Mouse (Mus musculus) adrenal gland, adult 18-20 months (tissue): ENCODE measurements around the gene Bbs9. TPM values are rescaled to one million over a fixed set of nuclear protein-coding genes. Genes with fewer than 3 reads are reported as not detected.

Source experiments
- DNase-seq, 2 experiments: peaks; one replicate each; pipeline ENCODE4 v3.0.0; 2021 to 2022; ENCODE audit warnings: low spot score in 2 of 2
- total RNA-seq, 2 experiments: library from RNA; stranded (reverse); gene quantifications; 1 replicate in 1 of 2; 2 replicates in 1 of 2; pipeline ENCODE4 v1.2.3; 2021

Bbs9 gene
- total RNA-seq, 2 experiments from 2014 or later, result 12.5 to 16.5 TPM

DNA sequence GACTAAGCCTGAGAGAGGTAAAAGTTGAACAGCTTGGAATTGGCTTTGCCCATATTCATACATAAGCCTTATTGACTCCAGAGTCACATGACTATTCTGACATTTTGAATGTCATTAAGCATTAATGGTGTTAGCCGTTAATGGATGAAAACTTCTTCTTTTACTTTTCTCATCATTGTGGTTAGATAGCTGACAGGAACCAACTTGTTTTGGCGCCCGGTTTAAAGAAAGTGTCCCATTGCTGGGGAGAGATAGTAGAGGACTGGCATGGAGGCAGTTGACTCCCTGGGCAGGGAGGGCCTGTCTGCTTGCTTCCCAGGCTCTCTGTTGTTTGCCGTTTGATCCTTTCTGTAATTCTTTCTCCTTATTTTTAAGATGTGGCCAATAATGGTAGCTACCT is 312.9 kb downstream of the Bbs9 start:
- no peak for DNase-seq

DNA sequence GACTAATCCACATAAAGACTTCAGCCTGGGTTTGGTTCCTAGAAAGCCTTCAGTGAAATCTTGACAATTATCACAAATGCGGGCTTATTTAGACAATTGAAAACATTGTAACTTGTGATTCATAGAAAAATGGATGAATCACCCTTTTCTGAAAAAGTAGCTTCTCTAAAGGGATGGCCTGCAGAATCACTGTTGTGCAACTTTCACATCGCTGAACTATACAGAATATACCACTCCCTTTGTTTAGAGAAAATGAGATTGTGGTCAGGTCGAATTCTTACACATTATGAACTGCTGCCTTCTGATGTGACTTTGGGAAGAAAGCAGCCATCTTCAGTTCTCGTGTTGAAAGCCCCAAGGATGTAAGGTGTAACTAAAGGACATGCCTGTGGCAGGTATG is 313.3 kb downstream of the Bbs9 start:
- DNase-seq, result no peak

DNA sequence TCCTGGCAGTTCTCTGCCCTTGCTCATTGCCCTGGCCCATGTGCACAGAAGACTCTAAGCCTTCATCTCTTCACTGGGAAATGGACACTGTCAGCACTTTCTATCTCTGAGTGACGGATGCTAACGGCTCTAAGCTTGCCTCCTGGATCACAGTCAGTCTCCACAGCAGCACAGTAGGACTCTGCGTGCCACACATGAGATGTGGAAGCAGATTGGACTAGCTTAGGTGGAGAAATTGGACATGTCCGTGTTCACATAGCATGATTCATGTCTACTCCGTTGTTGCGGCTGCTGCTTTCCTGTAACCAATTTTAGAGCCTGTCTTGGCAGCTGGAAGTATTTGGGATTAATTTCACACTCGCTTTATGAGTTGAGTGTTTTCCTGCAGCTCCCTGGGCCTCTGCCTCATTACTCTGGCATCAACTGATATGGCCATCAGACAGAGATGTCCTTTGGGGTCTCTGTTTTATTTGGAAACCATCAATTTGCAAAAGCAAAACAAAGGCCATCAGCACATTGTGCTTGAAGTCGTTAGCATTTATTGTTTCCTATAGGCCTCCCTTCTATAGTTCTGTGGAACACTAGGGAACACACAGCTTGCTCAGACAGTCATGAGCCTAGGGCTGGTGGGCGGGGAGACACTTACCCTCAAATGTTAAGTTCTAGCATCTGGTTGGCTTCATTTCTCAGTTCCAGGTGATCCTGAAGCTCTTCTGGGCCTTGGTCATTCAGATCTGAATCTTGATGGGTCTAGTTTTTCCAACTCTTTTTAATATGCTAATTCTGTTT is 314.1 kb downstream of the Bbs9 start:
- no peak for DNase-seq

DNA sequence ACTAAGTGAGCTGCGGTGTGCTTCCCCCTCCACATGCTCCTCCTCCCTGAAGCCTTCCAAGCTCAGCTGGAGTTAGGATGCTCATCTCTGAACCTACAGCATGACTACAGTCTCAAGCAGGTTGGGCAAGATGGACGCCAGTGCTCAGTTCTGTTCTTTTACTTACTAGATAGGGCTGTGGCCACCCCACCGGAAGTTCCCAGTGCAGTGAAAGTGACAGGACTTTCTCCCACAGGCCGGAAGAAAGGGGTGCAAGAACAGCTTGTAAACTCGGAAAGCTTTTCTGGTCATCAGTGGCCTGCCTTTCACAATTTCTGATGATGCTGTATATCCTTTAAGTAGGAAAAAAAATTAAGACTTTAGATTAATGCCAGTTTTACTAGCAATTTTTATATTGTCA is 315.7 kb downstream of the Bbs9 start:
- no peak for DNase-seq

DNA sequence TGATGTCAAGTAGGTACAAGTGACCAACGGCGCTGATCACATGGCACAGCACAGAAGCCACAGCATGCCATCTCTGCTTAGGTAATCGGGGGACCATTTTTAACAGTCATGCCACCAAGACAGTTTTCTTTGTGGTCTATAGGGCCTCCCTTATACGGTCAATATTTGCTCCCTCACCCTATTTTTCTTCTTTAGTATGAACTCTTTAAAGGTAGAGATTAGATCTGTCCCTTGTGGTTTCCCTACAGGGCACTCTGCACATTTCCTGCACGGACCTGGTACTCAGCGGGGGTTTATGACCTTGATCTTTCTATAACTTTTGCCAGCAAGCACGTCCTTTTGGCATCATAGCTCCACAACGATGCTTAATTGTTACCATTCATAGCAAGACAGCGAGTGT is 316.2 kb downstream of the Bbs9 start:
- DNase-seq, result no peak

DNA sequence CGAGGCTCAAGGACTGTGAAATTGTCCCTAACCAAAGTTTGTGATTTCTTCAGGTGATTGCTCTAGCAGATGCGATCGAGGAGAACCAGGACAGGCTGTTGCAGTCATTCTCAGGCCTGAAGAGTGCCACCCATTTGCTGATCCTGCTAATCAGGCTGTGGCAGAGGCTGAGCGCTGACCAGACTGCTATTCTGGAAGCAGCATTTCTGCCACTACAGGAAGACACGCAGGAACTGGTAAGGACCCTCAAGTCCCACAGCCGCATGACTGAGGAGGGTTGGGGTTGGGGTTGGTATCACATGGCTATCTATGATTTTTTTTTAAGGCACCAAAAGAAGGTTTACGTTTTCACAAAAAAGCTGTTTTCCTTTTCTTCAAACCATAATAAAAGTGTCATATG is 318.2 kb downstream of the Bbs9 start:
- no peak for DNase-seq

DNA sequence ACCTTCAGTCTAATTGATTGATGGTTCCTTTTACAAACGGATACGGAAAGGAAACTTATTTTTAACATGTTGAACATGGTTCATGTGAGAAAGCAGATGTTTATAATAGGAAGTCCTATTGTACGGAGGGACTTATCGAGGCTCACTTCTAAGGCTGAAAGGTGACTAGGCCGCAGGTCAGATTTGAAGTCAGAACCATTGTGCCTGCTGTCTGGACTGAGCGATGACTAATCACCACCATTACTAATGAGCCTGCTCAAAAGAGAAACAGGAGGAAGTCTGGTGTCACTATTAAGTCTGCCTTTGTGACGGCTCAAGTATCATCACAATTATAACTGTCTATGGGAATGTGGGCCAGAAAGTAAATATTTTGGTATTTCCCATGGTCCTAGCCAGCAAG is 325.2 kb downstream of the Bbs9 start:
- DNase-seq, result no peak

DNA sequence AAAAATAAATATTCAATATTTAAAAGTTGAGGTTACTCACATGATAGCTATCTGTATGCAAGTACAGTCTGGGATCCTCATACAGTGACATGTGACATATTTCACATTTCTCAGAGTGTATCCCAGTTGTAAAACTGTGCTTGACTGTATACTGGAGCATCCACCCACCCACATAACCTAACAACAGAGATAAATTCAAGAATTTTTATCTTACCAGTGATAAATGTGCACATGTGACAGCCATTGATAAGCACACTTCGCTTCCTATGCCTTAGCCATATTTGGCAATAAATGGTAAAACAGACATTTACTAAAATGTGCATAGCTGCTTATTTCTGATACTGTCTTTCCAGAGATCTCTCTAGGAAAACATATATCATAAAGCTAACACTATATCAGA is 330.5 kb downstream of the Bbs9 start:
- no peak for DNase-seq

DNA sequence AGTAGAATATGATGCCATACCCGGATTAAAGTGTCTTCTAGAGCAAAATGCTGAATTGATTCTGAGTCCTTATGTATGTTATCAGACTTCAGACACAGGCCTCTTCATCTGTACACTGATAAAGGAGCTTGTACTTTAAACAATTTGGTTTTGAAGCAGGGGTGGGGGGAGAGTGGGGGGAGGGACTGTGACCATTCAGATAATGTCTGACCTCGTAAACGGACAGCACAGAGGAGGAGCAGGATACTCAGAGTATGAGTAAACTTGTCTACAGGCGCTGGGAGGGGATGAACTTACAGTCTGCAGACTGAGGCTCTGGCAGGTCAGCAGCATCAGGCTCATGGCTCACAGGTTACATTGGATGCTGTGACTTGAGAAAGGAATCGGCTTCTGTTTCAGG is 331.0 kb downstream of the Bbs9 start:
- no peak for DNase-seq

DNA sequence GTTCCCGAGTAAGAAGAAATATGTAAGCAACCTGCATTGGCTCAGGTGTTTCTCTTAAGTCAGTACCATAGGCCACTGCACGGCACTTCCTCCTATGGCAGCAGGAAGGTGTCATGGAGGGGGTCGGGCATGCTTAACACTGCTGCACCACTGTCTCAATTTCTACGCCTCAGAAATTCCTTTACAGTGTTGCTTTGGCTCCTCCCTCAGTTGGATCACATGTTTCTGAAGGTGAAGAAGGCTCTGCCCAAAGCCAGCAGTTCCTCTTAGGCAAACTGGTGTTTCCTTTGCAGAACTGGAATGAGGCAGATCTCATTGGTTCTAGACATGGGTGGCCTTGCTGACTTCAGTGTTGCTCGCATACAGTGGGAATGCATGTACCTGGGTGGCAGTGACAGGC is 332.2 kb downstream of the Bbs9 start:
- no peak for DNase-seq

DNA sequence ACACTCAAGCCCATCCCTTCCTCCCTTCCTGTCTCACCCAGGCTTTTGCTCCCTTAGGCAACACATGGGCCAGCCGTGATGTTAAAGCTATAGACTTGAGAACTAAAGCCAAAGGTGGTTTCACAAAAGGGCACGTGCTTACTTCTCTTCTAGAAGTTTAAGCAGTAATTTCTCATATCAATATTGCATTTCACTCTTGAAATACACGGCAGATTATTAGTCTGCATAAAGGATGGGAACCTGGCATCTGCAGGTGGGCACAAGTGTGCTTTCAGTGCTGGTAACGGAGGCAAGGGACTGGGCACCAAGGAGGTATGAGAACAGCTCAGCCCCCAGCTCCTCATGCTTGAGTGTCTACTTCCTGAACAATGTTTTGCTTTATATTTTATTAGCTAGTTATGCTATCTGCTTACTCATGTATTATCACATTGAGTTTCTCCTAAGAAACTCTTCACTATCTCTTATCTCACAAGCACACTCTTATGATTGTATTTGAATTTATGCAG is 334.2 kb downstream of the Bbs9 start:
- DNase-seq, result no peak

DNA sequence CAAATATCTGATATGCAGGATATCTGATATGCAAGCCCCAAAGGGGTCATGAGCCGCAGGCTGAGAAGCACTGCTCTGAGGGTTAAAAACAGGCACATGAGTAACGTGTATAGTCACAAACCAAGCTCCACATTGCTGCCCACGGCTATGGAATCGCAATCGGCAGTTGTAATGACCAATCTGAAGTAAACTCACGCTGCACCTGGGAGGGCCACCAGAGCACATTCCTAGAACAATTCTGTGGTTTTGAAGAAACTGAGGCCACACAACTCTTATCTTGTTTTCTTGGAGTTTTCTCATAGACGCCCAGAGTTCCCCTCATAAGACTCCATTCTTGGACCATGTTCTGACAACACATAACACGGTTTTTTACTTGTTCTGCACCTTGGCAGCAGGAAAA is 334.9 kb downstream of the Bbs9 start:
- no peak for DNase-seq

DNA sequence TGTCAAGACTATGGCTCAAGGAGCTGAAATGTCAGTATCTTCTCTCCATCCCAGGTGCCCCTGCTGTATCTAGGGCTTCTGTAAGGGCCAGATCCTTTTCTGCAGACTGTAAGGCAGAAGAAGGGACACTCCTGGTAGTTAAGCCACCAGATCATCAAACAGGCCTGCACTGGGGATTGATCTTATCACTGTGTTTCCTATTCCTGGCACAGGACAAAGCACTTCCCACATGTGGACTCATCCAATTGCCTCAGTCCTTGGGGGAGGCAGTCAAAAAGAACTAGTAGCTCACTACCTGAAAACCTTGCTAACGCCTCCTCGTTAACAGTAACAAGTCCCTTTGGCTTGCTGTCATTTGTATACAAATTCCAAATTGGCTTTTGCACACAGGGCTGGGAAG is 336.4 kb downstream of the Bbs9 start:
- DNase-seq, result no peak

DNA sequence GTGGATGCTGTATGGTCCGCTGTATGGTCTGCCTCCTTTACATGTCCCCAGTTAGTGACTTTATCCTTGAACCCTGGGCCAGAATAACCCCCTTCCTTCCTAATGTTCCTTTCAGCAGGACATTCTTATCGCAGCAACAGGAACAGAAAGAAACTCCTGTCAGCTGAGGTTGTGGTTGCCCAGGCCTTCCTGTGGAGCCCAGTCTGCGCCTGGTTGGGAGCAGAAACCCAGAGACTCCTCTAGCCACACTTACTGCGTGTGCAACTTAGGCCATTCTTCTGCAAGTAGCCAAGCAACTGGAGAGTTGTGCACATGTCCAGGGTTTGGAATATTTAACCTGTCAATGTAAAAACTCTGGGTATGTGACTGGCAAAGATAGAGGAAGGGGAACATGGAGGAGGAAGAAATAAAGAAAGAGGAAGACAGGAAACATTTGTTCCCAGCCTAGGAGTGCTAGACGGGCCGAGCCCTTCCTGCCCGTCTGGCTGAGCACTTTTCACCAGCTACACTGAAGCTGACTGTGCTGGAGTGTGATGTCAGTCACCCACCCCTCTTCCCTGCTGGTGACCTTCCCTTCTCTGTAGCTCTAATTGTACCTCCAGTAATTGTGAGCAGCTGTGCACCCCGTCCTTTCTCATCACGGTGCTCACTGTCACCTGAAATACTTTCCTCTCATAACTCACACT is 339.0 kb downstream of the Bbs9 start:
- DNase-seq, result no peak

DNA sequence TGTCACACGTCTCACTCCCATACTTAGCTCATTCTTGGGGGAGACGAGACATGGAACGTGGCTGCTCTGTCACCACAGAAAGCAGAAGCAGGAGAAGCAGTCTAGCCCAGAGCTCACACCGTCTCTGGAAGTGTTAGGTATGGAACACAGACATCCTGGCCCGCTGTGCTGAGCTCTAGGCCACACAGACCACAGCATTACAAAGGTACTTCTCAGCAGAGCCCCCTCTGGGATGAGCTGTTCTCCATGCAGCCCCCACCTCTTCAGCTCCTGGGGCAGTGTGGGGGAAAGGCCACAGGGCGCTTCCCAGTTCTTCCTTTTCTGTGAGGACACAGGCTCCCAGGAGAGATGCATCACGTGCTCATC is 339.6 kb downstream of the Bbs9 start:
- no peak for DNase-seq

DNA sequence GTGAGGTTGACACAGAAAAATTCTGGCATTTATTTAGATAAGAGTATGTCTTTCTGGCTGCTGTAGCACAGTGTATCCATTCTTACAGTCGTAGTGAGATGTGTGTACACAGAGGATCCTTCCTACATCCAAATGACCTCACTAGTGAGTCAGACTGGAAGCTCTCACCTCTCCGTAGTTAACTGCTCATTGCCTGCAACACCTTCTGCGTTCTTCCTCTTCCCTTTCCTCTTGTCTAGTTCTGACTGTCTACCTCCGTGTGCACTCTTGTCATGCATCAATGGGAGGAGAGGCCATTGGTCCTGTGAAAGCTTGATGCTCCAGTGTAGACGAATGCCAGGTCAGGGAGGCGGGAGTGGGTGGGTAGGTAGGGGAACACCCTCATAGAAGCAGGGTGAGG is 344.0 kb downstream of the Bbs9 start:
- no peak for DNase-seq

DNA sequence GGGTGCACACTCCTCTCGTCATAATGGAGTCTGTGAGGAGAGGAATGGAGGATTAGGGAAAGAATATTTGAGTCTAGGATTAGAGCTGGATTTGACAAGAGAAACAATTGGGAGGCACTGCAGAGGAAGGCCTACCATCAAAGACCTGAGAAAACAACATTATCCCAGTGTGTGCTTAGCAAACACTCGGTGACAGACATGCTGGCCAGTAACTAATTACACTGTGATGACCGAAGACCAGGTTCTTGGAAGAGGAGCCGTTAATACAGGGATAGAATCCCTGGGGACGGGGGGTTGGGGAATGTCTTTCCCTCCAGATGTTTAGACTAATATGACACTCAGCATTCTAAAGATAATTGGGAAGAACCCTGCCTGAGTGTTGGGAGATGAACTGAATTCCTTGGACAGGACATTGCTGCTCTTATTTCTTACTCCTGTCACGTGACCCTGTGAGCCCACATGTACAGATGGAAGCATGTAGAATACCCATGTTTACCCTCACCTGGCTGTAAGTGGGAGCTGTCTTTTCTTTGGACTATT is 345.2 kb downstream of the Bbs9 start:
- no peak for DNase-seq

DNA sequence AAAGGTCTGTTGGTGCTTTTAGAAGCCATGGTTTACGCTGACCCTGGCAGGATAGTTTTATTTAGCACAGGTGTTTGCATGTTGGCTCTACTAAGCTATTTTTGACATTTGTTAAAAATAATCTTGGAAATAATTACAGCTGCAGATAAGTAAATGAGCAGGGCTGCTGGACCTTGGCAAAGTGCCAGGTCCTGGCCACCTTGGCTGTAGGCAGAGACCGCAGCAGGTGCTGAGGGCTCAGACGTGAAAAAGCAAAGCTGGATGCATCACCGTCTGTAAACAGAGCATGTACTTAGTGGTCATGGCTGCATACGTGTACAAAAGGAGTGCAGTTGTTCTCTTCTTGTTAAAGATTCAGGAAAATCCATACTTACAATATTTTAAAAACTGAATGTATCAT is 347.3 kb downstream of the Bbs9 start:
- DNase-seq, result peak in 1 of 2 experiments; percentile 6

DNA sequence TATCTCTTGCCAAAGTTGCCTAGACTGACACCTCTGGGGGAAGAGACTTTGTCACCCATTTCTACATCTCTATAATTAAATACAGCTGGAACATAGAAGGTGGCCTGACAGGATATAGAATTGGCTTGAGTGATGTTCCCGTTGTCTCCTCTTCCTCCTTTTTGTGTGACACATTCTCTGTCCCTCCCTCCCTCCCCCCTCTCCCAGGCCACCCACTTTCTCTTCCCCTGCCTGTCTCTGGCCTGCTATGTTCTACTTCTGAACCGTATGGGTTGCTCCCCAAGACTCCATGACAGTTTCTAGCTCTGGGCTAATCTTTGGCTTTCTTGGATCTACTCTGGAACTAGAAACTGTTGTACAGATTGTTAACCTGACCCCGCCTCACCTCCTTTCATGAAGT is 348.3 kb downstream of the Bbs9 start:
- no peak for DNase-seq

DNA sequence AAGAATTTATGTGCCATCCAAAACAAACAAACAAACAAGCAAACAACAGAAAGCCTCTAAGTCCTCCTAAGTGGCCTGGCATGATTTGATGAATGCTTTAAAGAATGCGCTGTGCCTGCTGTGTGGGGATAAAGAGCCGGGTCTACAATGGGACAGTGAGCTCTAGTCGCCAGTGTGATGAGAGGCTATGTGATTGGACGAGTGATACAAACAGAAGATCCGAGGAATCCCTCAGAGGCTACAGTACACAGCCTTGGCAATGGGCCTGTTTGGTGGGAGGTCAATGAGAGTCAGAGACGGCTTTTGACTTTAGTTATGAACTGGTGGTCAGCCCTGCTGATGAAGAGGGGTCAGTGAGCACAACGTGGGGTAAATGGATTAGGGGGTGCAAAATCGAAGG is 349.4 kb downstream of the Bbs9 start:
- no peak for DNase-seq

DNA sequence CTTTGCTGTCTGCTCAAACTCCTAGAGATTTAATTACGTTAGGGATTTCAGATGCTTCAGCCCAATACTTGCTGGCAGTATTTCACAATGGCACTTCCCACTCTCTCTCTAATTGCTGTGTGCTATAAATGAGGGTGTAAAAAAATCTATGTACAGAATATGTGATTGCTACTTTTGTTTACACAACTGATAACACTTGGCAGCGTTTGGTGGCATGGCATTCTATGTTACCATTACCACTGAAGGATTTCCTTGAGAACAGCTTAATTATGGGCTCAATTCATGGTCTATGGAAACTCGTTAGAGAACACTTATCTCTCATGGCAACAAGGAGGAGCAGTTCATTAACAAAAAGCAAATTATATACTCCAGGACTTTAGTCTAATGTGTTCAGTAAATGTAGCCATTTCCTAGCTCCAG is 351.1 kb downstream of the Bbs9 start:
- no peak for DNase-seq

DNA sequence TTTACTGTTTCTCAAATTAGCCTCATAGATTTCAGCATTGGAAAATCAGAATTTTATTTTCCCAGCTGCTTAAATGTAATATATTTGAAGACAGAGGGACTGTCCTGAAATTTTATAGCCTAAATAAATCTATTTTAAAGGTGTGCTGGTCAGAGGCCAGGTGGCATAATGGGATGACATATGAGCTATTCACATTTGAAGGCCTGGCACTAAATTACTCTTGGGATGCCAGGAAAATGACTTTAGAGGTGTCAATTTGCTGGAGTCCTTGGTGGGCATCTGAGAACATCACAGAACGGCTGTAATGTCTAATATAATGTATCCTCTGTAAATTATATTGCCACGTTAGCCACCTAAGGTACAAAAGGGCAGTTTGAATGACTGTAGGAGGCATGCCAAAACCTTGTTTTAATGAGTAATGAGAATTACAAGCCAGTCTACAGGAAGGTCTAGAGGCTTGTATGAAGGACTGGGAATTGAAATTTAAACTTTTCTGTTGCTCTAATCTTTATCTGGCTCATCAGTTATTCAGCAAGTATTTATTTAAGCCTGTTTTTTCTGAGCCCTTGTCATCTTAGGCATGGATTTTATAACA is 351.8 kb downstream of the Bbs9 start:
- no peak for DNase-seq
